Mouse (Mus musculus) ES-Bruce4 (cell line): ENCODE results near the gene Uts2.

Source experiments
- CTCF ChIP-seq: IDR thresholded peaks from one replicate; pipeline ENCODE4 v1.8.1; 2011; ENCODE audit warnings: low read depth, low read length
- POLR2A ChIP-seq: IDR thresholded peaks from one replicate; pipeline ENCODE4 v1.8.1; 2011; ENCODE audit warnings: low read length; ENCODE audit not compliant: insufficient read depth

DNA sequence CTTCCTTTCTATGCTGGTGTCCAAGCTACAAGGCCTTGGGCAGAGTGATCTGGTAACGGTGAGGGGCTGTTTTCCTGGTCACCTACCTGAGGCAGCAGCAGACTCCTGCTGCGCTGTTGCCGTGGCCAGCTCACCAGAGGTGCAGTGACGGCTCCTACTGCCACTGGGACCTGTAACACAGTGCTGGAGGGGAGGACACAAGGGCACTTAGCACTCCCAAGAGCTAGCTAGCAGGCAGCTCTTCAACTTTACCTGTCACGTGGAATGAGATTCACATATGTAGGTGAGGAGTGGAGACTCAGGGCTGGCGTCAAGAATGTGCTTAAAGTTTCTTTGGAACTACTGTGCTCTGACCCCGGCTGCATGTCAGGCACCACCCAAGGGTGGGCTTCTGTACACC is 13.4 kb downstream of the Uts2 start:
- TF ChIP-seq POLR2A: no peak
- no peak for TF ChIP-seq CTCF
